17 mouse cellular contexts compared by ENCODE assay signal in genomic region chr2:143018591-143019130, GRCm38 (mm10). TPM values are rescaled to one million over a fixed set of nuclear protein-coding genes. Genes with fewer than 3 reads are reported as not detected.
A peak's percentile ranks its signal among the peaks of the same experiment; 100 is the strongest.
DNase-seq lines count a peak whose midpoint lies in the region; ATAC-seq and TF ChIP-seq lines count a peak whose summit lies in the region.
"Had no signal": no experiment of that assay in that cellular context is flagged by ENCODE, and none has a peak within 500 bp of the region (broad histone marks: within the 10 kb centered on the region; RNA-seq: fewer than 3 reads in every experiment).

No protein-coding gene starts in this region.

- no peak for TF ChIP-seq CTCF in left cerebral cortex, adult 2 months (IDR thresholded peaks at IDR 0.05)

- H3K27me3 ChIP-seq in limb, embryonic 10.5 days (ENCODE audit: low read depth, poor library complexity, severe bottlenecking): no peaks in the 10 kb centered on the region
- no peaks in the 10 kb centered on the region for H3K27me3 ChIP-seq in neural tube, embryonic 14.5 days (ENCODE audit: control insufficient read depth, insufficient read depth, low read length)
- H3K27me3 ChIP-seq: forebrain, embryonic 12.5 days; heart, embryonic 15.5 days had no signal

- H3K4me1 ChIP-seq in limb, embryonic 10.5 days: peaks cover 21% of the 10 kb centered on the region
- peaks cover 5% of the 10 kb centered on the region; the same call in 1 of the 2 replicates for H3K4me1 ChIP-seq in neural tube, embryonic 14.5 days (ENCODE audit: control insufficient read depth, insufficient read depth, low read length)
- H3K4me1 ChIP-seq: forebrain, embryonic 12.5 days; heart, embryonic 15.5 days had no signal

- no peak overlapping the region for H3K4me3 ChIP-seq in left cerebral cortex, adult 2 months
- no peak overlapping the region for H3K4me3 ChIP-seq in limb, embryonic 10.5 days
- no peak overlapping the region for H3K4me3 ChIP-seq in neural tube, embryonic 14.5 days (ENCODE audit: low read depth, low read length)
- H3K4me3 ChIP-seq: forebrain, embryonic 12.5 days; heart, embryonic 15.5 days had no signal

- intact Hi-C loops in left cerebral cortex, adult 2 months (cut with DNase I): no loop called here

- WGBS in limb, embryonic 10.5 days: 6% methylated on average over 5 of the region's 5 CpGs
- under 1% methylated on average over 5 of the region's 5 CpGs for WGBS in neural tube, embryonic 14.5 days

- ATAC-seq in neural tube, embryonic 14.5 days (ENCODE audit: low read depth): peak; percentile 77
- ATAC-seq: inflammation-experienced regulatory T-cells, adult 6 months had no signal

- H3K4me2 ChIP-seq in neural tube, embryonic 14.5 days (ENCODE audit: low read depth, low read length): no peak overlapping the region
- H3K4me2 ChIP-seq: forebrain, embryonic 12.5 days; heart, embryonic 15.5 days had no signal

- peak; percentile 53 for DNase-seq in embryo, embryonic 10 days (ENCODE audit: low spot score)
- DNase-seq in embryo, embryonic 9.5 days (ENCODE audit: extremely low spot score): no peak
- no peak for DNase-seq in left cerebral cortex, adult 2 months (ENCODE audit: extremely low spot score in 1 of 2, low spot score in 2 of 2)
- no peak for DNase-seq in left cerebral cortex, adult 18-20 months (ENCODE audit: low spot score in 2 of 2)
- peak; percentile 32 for DNase-seq in limb, embryonic 10.5 days (ENCODE audit: low spot score)
- no peak for DNase-seq in ovary, postnatal 14 days (ENCODE audit: low spot score)
- DNase-seq in T-cell, adult 2 months (ENCODE audit: low spot score): no peak
- DNase-seq: cerebellum, postnatal 14 days; gastrocnemius, postnatal 14 days; thymus, adult 18-20 months had no signal

- no peaks in the 10 kb centered on the region for H3K9me3 ChIP-seq in limb, embryonic 10.5 days (replicated peaks)
- H3K9me3 ChIP-seq in neural tube, embryonic 14.5 days (ENCODE audit: control insufficient read depth, low read length): no peaks in the 10 kb centered on the region
- H3K9me3 ChIP-seq: forebrain, embryonic 12.5 days; heart, embryonic 15.5 days had no signal

- no peaks in the 10 kb centered on the region for H3K36me3 ChIP-seq in limb, embryonic 10.5 days
- no peaks in the 10 kb centered on the region for H3K36me3 ChIP-seq in neural tube, embryonic 14.5 days (ENCODE audit: control insufficient read depth, insufficient read depth, low read length)
- H3K36me3 ChIP-seq: forebrain, embryonic 12.5 days; heart, embryonic 15.5 days had no signal

- 0 out of 2 replicates have a peak overlapping the region, but pooled peaks have one; percentile 44 for H3K27ac ChIP-seq in left cerebral cortex, adult 2 months
- H3K27ac ChIP-seq in limb, embryonic 10.5 days: peak overlapping the region; percentile 47; the same call in 1 of the 2 replicates
- H3K27ac ChIP-seq in neural tube, embryonic 14.5 days (ENCODE audit: low read depth, low read length): peak overlapping the region; percentile 58
- H3K27ac ChIP-seq: forebrain, embryonic 12.5 days; heart, embryonic 15.5 days; liver, embryonic 14.5 days; macrophage had no signal

- H3K9ac ChIP-seq in neural tube, embryonic 14.5 days (replicated peaks; ENCODE audit: low read depth, low read length): no peak overlapping the region
- H3K9ac ChIP-seq: forebrain, embryonic 12.5 days; heart, embryonic 15.5 days; liver, embryonic 14.5 days had no signal

RNA-seq across cellular contexts. Expression of gene Snrpb2, which starts 44.2 kb away (rescaled TPM):
- total RNA-seq in left cerebral cortex, adult 2 months (2021): 10 to 100 TPM; 31.0 to 34.7 TPM
- total RNA-seq in left cerebral cortex, adult 18-20 months (2021): 10 to 100 TPM; 33.3 to 35.8 TPM
- polyA plus RNA-seq in limb, embryonic 10.5 days (2016; fragmentation: Nextera tagmentation; extraction: Ambion mirVana): 102 and 106 TPM in 2 replicates
- polyA plus RNA-seq in neural tube, embryonic 14.5 days (2014; fragmentation: Nextera tagmentation; extraction: Ambion mirVana): 54.4 and 65.3 TPM in 2 replicates

RNA-seq across cellular contexts. Expression of gene Otor, which starts 59.6 kb away (rescaled TPM):
- not detected for total RNA-seq in left cerebral cortex, adult 2 months (2021)
- total RNA-seq in left cerebral cortex, adult 18-20 months (2021): not detected
- 0.79 and 1.8 TPM in 2 replicates for polyA plus RNA-seq in limb, embryonic 10.5 days (2016; fragmentation: Nextera tagmentation; extraction: Ambion mirVana)
- polyA plus RNA-seq in neural tube, embryonic 14.5 days (2014; fragmentation: Nextera tagmentation; extraction: Ambion mirVana): 0.28 and 0.36 TPM in 2 replicates
- total RNA-seq: gastrocnemius, postnatal 14 days; layer of hippocampus, postnatal 25 days had no signal
- polyA plus RNA-seq: inflammation-experienced regulatory T-cells, adult 6 months; macrophage had no signal

Comparison
In these comparisons a context has a peak if more than half of its experiments do, and no peak if none do; other contexts are left out.
1. DNase-seq: peak in embryo, embryonic 10 days (single experiment) and limb, embryonic 10.5 days (single experiment); none in embryo, embryonic 9.5 days (single experiment), left cerebral cortex, adult 2 months (0 of 2), left cerebral cortex, adult 18-20 months (0 of 2), ovary, postnatal 14 days (single experiment) and T-cell, adult 2 months (single experiment).
2. Peak in every context shown above with its lines, with median percentiles within 50 percentile points of each other: H3K27ac ChIP-seq.